ENCODE assay signal across 9 mouse cellular contexts in genomic region chr11:5442590-5443021, GRCm38 (mm10). TPM values are rescaled to one million over a fixed set of nuclear protein-coding genes. Genes with fewer than 3 reads are reported as not detected.
DNase-seq lines count a peak whose midpoint lies in the region; ATAC-seq and TF ChIP-seq lines count a peak whose summit lies in the region.
"Had no signal": no experiment of that assay in that cellular context is flagged by ENCODE, and none has a peak within 500 bp of the region (broad histone marks: within the 10 kb centered on the region; RNA-seq: fewer than 3 reads in every experiment).

No protein-coding gene starts in this region.

- H3K27me3 ChIP-seq in forebrain, embryonic 13.5 days, result no peaks in the 10 kb centered on the region
- no peaks in the 10 kb centered on the region for H3K27me3 ChIP-seq in limb, embryonic 13.5 days
- no peaks in the 10 kb centered on the region for H3K27me3 ChIP-seq in neural tube, embryonic 12.5 days (replicated peaks)

- ATAC-seq in forebrain, embryonic 13.5 days, result no peak
- ATAC-seq in limb, embryonic 13.5 days (ENCODE audit: low FRiP score, low read depth), result no peak
- ATAC-seq in neural tube, embryonic 12.5 days (ENCODE audit: low FRiP score, low read depth), result no peak

- H3K36me3 ChIP-seq in forebrain, embryonic 13.5 days (ENCODE audit: poor library complexity, severe bottlenecking), result no peaks in the 10 kb centered on the region
- H3K36me3 ChIP-seq in limb, embryonic 13.5 days, result no peaks in the 10 kb centered on the region
- H3K36me3 ChIP-seq in neural tube, embryonic 12.5 days, result no peaks in the 10 kb centered on the region

- H3K9me3 ChIP-seq in forebrain, embryonic 13.5 days (replicated peaks), result no peaks in the 10 kb centered on the region
- H3K9me3 ChIP-seq in limb, embryonic 13.5 days, result no peaks in the 10 kb centered on the region
- H3K9me3 ChIP-seq in neural tube, embryonic 12.5 days, result no peaks in the 10 kb centered on the region

- H3K4me2 ChIP-seq in forebrain, embryonic 13.5 days, result peak overlapping the region; percentile 90
- peak overlapping the region; percentile 80 for H3K4me2 ChIP-seq in limb, embryonic 13.5 days (replicated peaks)
- H3K4me2 ChIP-seq in neural tube, embryonic 12.5 days (replicated peaks), result peak overlapping the region; percentile 85

- H3K9ac ChIP-seq in forebrain, embryonic 13.5 days, result 0 out of 2 replicates have a peak overlapping the region, but pooled peaks have one; percentile 78
- peak overlapping the region; percentile 87 for H3K9ac ChIP-seq in limb, embryonic 13.5 days
- no peak overlapping the region for H3K9ac ChIP-seq in neural tube, embryonic 12.5 days

- no peak for TF ChIP-seq CTCF in layer of hippocampus, adult 2 months (conservative IDR thresholded peaks at IDR 0.05)

- DNase-seq in layer of hippocampus, adult 2 months (ENCODE audit: low spot score in 2 of 2), result no peak
- no peak for DNase-seq in layer of hippocampus, postnatal 10 days (ENCODE audit: low spot score in 2 of 2)
- no peak for DNase-seq in right cerebral cortex, adult 2 months (ENCODE audit: low spot score in 2 of 2)
- DNase-seq in adrenal gland, adult 18-20 months (ENCODE audit: low spot score in 2 of 2), result no peak
- DNase-seq in cerebellum, postnatal 25 days, result no peak
- DNase-seq: kidney, postnatal 4 days had no signal

- H3K27ac ChIP-seq in layer of hippocampus, adult 2 months, result peak overlapping the region; percentile 81
- no peak overlapping the region for H3K27ac ChIP-seq in forebrain, embryonic 13.5 days
- H3K27ac ChIP-seq in limb, embryonic 13.5 days, result no peak overlapping the region
- no peak overlapping the region for H3K27ac ChIP-seq in neural tube, embryonic 12.5 days

- WGBS in forebrain, embryonic 13.5 days, result 8% methylated on average over 3 of the region's 3 CpGs
- WGBS in limb, embryonic 13.5 days, result 19% methylated on average over 3 of the region's 3 CpGs
- WGBS in neural tube, embryonic 12.5 days, result 12% methylated on average over 3 of the region's 3 CpGs

- H3K4me1 ChIP-seq in forebrain, embryonic 13.5 days, result peaks cover 33% of the 10 kb centered on the region
- H3K4me1 ChIP-seq in limb, embryonic 13.5 days, result peaks cover 36% of the 10 kb centered on the region
- peaks cover 27% of the 10 kb centered on the region for H3K4me1 ChIP-seq in neural tube, embryonic 12.5 days

- H3K4me3 ChIP-seq in layer of hippocampus, adult 2 months, result peak overlapping the region; percentile 78
- H3K4me3 ChIP-seq in forebrain, embryonic 13.5 days, result peak overlapping the region; percentile 83
- H3K4me3 ChIP-seq in limb, embryonic 13.5 days, result peak overlapping the region; percentile 87
- peak overlapping the region; percentile 86; the same call in 1 of the 2 replicates for H3K4me3 ChIP-seq in neural tube, embryonic 12.5 days

RNA-seq across cellular contexts. Expression of gene Znrf3, which starts 2.0 kb away (rescaled TPM):
- 10 to 100 TPM; 20.2 to 24.1 TPM for total RNA-seq in layer of hippocampus, adult 2 months (2021)
- 10 to 100 TPM; 20.7 to 21.4 TPM for total RNA-seq in layer of hippocampus, postnatal 10 days (2021)
- 9.2 and 10.8 TPM in 2 replicates for polyA plus RNA-seq in forebrain, embryonic 13.5 days (2015; fragmentation: Nextera tagmentation; extraction: Ambion mirVana)
- 14.8 and 16.0 TPM in 2 replicates for polyA plus RNA-seq in limb, embryonic 13.5 days (2015; fragmentation: Nextera tagmentation; extraction: Ambion mirVana)
- polyA plus RNA-seq in neural tube, embryonic 12.5 days (2016; fragmentation: Nextera tagmentation; extraction: Ambion mirVana), result 7.2 and 7.4 TPM in 2 replicates
- 10 to 100 TPM; 18.3 to 22.5 TPM for total RNA-seq in adrenal gland, adult 18-20 months (2021)
